In genomic region chr8:11806252-11806651, GRCm38 (mm10) we compare ENCODE assay signal across 35 mouse cellular contexts. TPM values are rescaled to one million over a fixed set of nuclear protein-coding genes. Genes with fewer than 3 reads are reported as not detected.
DNase-seq lines count a peak whose midpoint lies in the region; ATAC-seq and TF ChIP-seq lines count a peak whose summit lies in the region.
"Had no signal": no experiment of that assay in that cellular context is flagged by ENCODE, and none has a peak within 500 bp of the region (broad histone marks: within the 10 kb centered on the region; RNA-seq: fewer than 3 reads in every experiment).

No protein-coding gene starts in this region.

- H3K9me3 ChIP-seq in forebrain, embryonic 14.5 days (replicated peaks; ENCODE audit: control insufficient read depth, low read length): no peaks in the 10 kb centered on the region
- H3K9me3 ChIP-seq in forebrain, embryonic 13.5 days (replicated peaks): no peaks in the 10 kb centered on the region
- no peaks in the 10 kb centered on the region for H3K9me3 ChIP-seq in hindbrain, embryonic 14.5 days (ENCODE audit: control insufficient read depth, low read length)
- no peaks in the 10 kb centered on the region for H3K9me3 ChIP-seq in hindbrain, postnatal 0 days (ENCODE audit: low read length)
- H3K9me3 ChIP-seq in neural tube, embryonic 15.5 days (replicated peaks): no peaks in the 10 kb centered on the region
- H3K9me3 ChIP-seq: embryonic facial prominence, embryonic 13.5 days; forebrain, embryonic 12.5 days; G1E; hindbrain, embryonic 10.5 days; kidney, embryonic 15.5 days; midbrain, embryonic 10.5 days; neural tube, embryonic 12.5 days had no signal

- no peak for TF ChIP-seq CTCF in hindbrain, postnatal 0 days (IDR thresholded peaks at IDR 0.05; ENCODE audit: low read depth)

- H3K36me3 ChIP-seq in forebrain, embryonic 14.5 days (ENCODE audit: control insufficient read depth, insufficient read depth, low read length): peaks cover 96% of the 10 kb centered on the region
- H3K36me3 ChIP-seq in forebrain, embryonic 13.5 days (ENCODE audit: poor library complexity, severe bottlenecking): peaks cover 95% of the 10 kb centered on the region
- H3K36me3 ChIP-seq in hindbrain, embryonic 14.5 days (replicated peaks; ENCODE audit: control insufficient read depth, insufficient read depth): peaks cover 96% of the 10 kb centered on the region
- H3K36me3 ChIP-seq in hindbrain, postnatal 0 days (ENCODE audit: insufficient read depth, low read length): peaks cover 72% of the 10 kb centered on the region
- peaks cover 79% of the 10 kb centered on the region for H3K36me3 ChIP-seq in neural tube, embryonic 15.5 days

- no peaks in the 10 kb centered on the region for H3K27me3 ChIP-seq in forebrain, embryonic 14.5 days (replicated peaks; ENCODE audit: control insufficient read depth, insufficient read depth, low read length)
- H3K27me3 ChIP-seq in forebrain, embryonic 13.5 days: no peaks in the 10 kb centered on the region
- H3K27me3 ChIP-seq in hindbrain, embryonic 14.5 days (ENCODE audit: control insufficient read depth, insufficient read depth, low read length): no peaks in the 10 kb centered on the region
- H3K27me3 ChIP-seq in hindbrain, postnatal 0 days (ENCODE audit: insufficient read depth, low read length): no peaks in the 10 kb centered on the region
- H3K27me3 ChIP-seq in neural tube, embryonic 15.5 days (replicated peaks): no peaks in the 10 kb centered on the region
- H3K27me3 ChIP-seq: embryonic facial prominence, embryonic 13.5 days; forebrain, embryonic 12.5 days; kidney, embryonic 15.5 days; neural tube, embryonic 12.5 days; Patski had no signal

- ATAC-seq in forebrain, embryonic 14.5 days: no peak
- ATAC-seq in forebrain, embryonic 13.5 days: no peak
- no peak for ATAC-seq in hindbrain, embryonic 14.5 days (ENCODE audit: low FRiP score)
- no peak for ATAC-seq in hindbrain, postnatal 0 days
- no peak for ATAC-seq in neural tube, embryonic 15.5 days (ENCODE audit: low FRiP score)
- ATAC-seq: Patski had no signal

- H3K4me2 ChIP-seq in forebrain, embryonic 14.5 days (ENCODE audit: low read length): no peak overlapping the region
- no peak overlapping the region for H3K4me2 ChIP-seq in forebrain, embryonic 13.5 days
- H3K4me2 ChIP-seq in hindbrain, embryonic 14.5 days (replicated peaks): no peak overlapping the region
- no peak overlapping the region for H3K4me2 ChIP-seq in hindbrain, postnatal 0 days (ENCODE audit: low read depth, low read length)
- H3K4me2 ChIP-seq in neural tube, embryonic 15.5 days: no peak overlapping the region
- H3K4me2 ChIP-seq: embryonic facial prominence, embryonic 13.5 days; forebrain, embryonic 12.5 days; kidney, embryonic 15.5 days; neural tube, embryonic 12.5 days had no signal

- WGBS in forebrain, embryonic 14.5 days: 85% methylated on average over 6 of the region's 6 CpGs
- WGBS in forebrain, embryonic 13.5 days: 87% methylated on average over 6 of the region's 6 CpGs
- WGBS in hindbrain, embryonic 14.5 days: 83% methylated on average over 6 of the region's 6 CpGs
- 76% methylated on average over 6 of the region's 6 CpGs for WGBS in hindbrain, postnatal 0 days
- WGBS in neural tube, embryonic 15.5 days: 68% methylated on average over 6 of the region's 6 CpGs

- DNase-seq in forebrain, embryonic 14.5 days (ENCODE audit: low spot score): peak; percentile 57
- DNase-seq in hindbrain, embryonic 14.5 days (ENCODE audit: low spot score): no peak
- DNase-seq in hindbrain, postnatal 0 days (ENCODE audit: low spot score): no peak
- DNase-seq in neural tube, embryonic 10.5 days (ENCODE audit: extremely low spot score, low spot score): no peak
- no peak for DNase-seq in adrenal gland, adult 2 months
- DNase-seq: adrenal gland, postnatal 25 days; cerebellum, adult 8-10 months; gastrocnemius, postnatal 10 days; heart, postnatal 14 days; kidney, adult 11 months; kidney, postnatal 25 days; liver; lung, adult 2 months; right cerebral cortex, postnatal 14 days; thymus, postnatal 4 days had no signal

- H3K9ac ChIP-seq in forebrain, embryonic 14.5 days (ENCODE audit: low read length): no peak overlapping the region
- no peak overlapping the region for H3K9ac ChIP-seq in forebrain, embryonic 13.5 days
- H3K9ac ChIP-seq in hindbrain, embryonic 14.5 days: no peak overlapping the region
- no peak overlapping the region for H3K9ac ChIP-seq in hindbrain, postnatal 0 days (replicated peaks; ENCODE audit: low read length)
- no peak overlapping the region for H3K9ac ChIP-seq in neural tube, embryonic 15.5 days (replicated peaks)
- H3K9ac ChIP-seq: embryonic facial prominence, embryonic 13.5 days; forebrain, embryonic 12.5 days; kidney, embryonic 15.5 days; liver, embryonic 14.5 days; neural tube, embryonic 12.5 days had no signal

- H3K27ac ChIP-seq in forebrain, embryonic 14.5 days (ENCODE audit: low read depth, low read length): no peak overlapping the region
- no peak overlapping the region for H3K27ac ChIP-seq in forebrain, embryonic 13.5 days
- H3K27ac ChIP-seq in hindbrain, embryonic 14.5 days: peak overlapping the region; percentile 21; the same call in 1 of the 2 replicates
- H3K27ac ChIP-seq in hindbrain, postnatal 0 days: no peak overlapping the region
- H3K27ac ChIP-seq in neural tube, embryonic 15.5 days (replicated peaks): 0 out of 2 replicates have a peak overlapping the region, but pooled peaks have one; percentile 28
- H3K27ac ChIP-seq: embryonic facial prominence, embryonic 13.5 days; forebrain, embryonic 12.5 days; hindbrain, embryonic 10.5 days; kidney, embryonic 15.5 days; liver, embryonic 14.5 days; midbrain, embryonic 10.5 days; neural tube, embryonic 12.5 days had no signal

- H3K4me3 ChIP-seq in forebrain, embryonic 14.5 days (ENCODE audit: low read depth, low read length): no peak overlapping the region
- H3K4me3 ChIP-seq in forebrain, embryonic 13.5 days: no peak overlapping the region
- no peak overlapping the region for H3K4me3 ChIP-seq in hindbrain, embryonic 14.5 days (replicated peaks; ENCODE audit: low read length)
- H3K4me3 ChIP-seq in hindbrain, postnatal 0 days (ENCODE audit: low read length): no peak overlapping the region
- no peak overlapping the region for H3K4me3 ChIP-seq in neural tube, embryonic 15.5 days (replicated peaks)
- H3K4me3 ChIP-seq: embryonic facial prominence, embryonic 13.5 days; erythroblast, embryonic 14.5 days; forebrain, embryonic 12.5 days; hindbrain, embryonic 10.5 days; kidney, embryonic 15.5 days; midbrain, embryonic 10.5 days; neural tube, embryonic 12.5 days had no signal

- no peaks in the 10 kb centered on the region for H3K4me1 ChIP-seq in forebrain, embryonic 14.5 days (ENCODE audit: control insufficient read depth, insufficient read depth, low read length)
- H3K4me1 ChIP-seq in forebrain, embryonic 13.5 days: peaks cover 8% of the 10 kb centered on the region; the same call in 1 of the 2 replicates
- H3K4me1 ChIP-seq in hindbrain, embryonic 14.5 days (replicated peaks; ENCODE audit: control insufficient read depth, insufficient read depth, low read length): no peaks in the 10 kb centered on the region
- H3K4me1 ChIP-seq in hindbrain, postnatal 0 days (ENCODE audit: insufficient read depth, low read length): no peaks in the 10 kb centered on the region
- H3K4me1 ChIP-seq in neural tube, embryonic 15.5 days: peaks cover 4% of the 10 kb centered on the region
- H3K4me1 ChIP-seq: embryonic facial prominence, embryonic 13.5 days; forebrain, embryonic 12.5 days; hindbrain, embryonic 10.5 days; midbrain, embryonic 10.5 days; neural tube, embryonic 12.5 days had no signal

RNA-seq across cellular contexts. Expression of gene Tex29, which starts 34.0 kb away (rescaled TPM):
- polyA plus RNA-seq in forebrain, embryonic 14.5 days (2014; fragmentation: Nextera tagmentation; extraction: Ambion mirVana): 0.58 TPM in 1 of 2 replicates, not detected in the other
- 0.30 and 0.89 TPM in 2 replicates for polyA plus RNA-seq in forebrain, embryonic 13.5 days (2015; fragmentation: Nextera tagmentation; extraction: Ambion mirVana)
- 0.42 and 0.64 TPM in 2 replicates for polyA plus RNA-seq in hindbrain, embryonic 14.5 days (2014; fragmentation: Nextera tagmentation; extraction: Ambion mirVana)
- total RNA-seq in hindbrain, postnatal 0 days (2014; rRNA removed): not detected in 2 replicates
- polyA plus RNA-seq in hindbrain, postnatal 0 days (2015; fragmentation: Nextera tagmentation; extraction: Ambion mirVana): 0.58 and 1.3 TPM in 2 replicates
- 0.61 and 0.67 TPM in 2 replicates for polyA plus RNA-seq in neural tube, embryonic 15.5 days (2015; fragmentation: Nextera tagmentation; extraction: Ambion mirVana)
- total RNA-seq in adrenal gland, adult 2 months (2021): not detected
- polyA plus RNA-seq in adrenal gland, adult 2 months (2012; rRNA removed): 0.16 TPM in 1 of 2 replicates, not detected in the other
- total RNA-seq: adrenal gland, postnatal 25 days; G1E; gastrocnemius, postnatal 10 days; granulocyte monocyte progenitor cell, adult 5-6 weeks; heart, postnatal 14 days; left cerebral cortex, adult 18-20 months; megakaryocyte progenitor cell, adult 5-6 weeks had no signal
- polyA plus RNA-seq: embryonic facial prominence, embryonic 13.5 days; erythroblast, embryonic 14.5 days; forebrain, embryonic 12.5 days; heart, embryonic 14.5 days; kidney, embryonic 15.5 days; limb, embryonic 11.5 days; liver, embryonic 14.5 days; lung, adult 2 months; Patski; small intestine, adult 2 months; stomach, embryonic 14.5 days; thymus, postnatal 0 days had no signal

Comparison
In these comparisons a context has a peak if more than half of its experiments do, and no peak if none do; other contexts are left out.
1. H3K27ac ChIP-seq: peak in hindbrain, embryonic 14.5 days (single experiment) and neural tube, embryonic 15.5 days (single experiment); none in forebrain, embryonic 14.5 days (single experiment), forebrain, embryonic 13.5 days (single experiment) and hindbrain, postnatal 0 days (single experiment).